Mouse (Mus musculus) liver, postnatal 0 days (tissue): ENCODE measurements around the gene Ptk7.

Source experiments
- CTCF ChIP-seq: sonication (generic); IDR thresholded peaks from 2 replicates; pipeline ENCODE4 v1.5.1; 2016; ENCODE audit warnings: antibody characterized with exemption, low read depth
- EP300 ChIP-seq: IDR thresholded peaks from 2 replicates; pipeline ENCODE4 v1.6.1; 2016; ENCODE audit warnings: antibody characterized with exemption, low read depth, mild to moderate bottlenecking

GRCm38 (mm10) chr17:46525065-46525464 lies 104.2 kb downstream of the Ptk7 start:
- TF ChIP-seq CTCF: no peak
- no peak for TF ChIP-seq EP300
